Mouse (Mus musculus): Measurements from ENCODE around the gene Clec1b. TPM values are rescaled to one million over a fixed set of nuclear protein-coding genes. Genes with fewer than 3 reads are reported as not detected.

The Clec1b gene
- total RNA-seq, 2 experiments from 2014 or later, result 0.59 TPM; not detected in 1

DNA sequence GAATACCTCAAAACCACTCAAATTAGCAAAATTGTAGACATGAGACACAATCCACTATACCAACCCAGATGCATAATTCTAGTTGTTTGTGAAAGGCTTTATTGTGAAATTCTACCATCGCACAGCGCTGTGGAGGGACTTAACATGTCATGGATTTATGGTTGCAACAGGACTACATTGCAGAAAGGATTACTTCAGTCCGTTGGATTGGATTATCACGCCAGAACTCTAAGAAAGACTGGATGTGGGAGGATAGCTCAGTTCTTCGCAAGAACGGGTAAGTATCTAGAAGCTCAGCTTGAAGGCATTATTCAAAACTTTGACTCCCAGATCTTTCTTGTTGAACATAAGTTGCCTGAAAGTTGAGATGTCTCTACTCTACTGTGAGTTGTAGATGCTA is 6.3 kb downstream of the Clec1b start:
- intact Hi-C loops (cut with DNase I), result no loop called here
- DNase-seq (ENCODE audit: low spot score in 2 of 2), result no peak

DNA sequence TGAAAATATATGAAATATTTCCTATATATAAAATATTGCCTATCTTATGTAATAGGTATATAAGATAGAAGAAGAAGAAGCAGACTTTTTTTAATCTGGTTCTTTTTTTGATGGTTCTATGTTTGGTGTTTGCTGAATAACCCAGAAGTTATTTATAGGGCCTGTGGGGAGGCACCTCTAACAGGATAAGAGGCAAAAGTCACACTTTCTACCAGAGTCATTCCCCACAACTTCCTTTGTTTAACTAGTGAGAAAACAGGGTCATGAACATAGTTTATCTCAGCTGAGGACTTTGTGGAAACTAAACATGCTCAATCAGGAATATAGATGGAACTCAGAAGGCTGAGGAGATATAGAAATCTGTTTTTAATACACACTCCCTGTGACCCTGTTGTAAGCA is 8.9 kb downstream of the Clec1b start:
- intact Hi-C loops (cut with DNase I), result no loop called here
- DNase-seq (ENCODE audit: low spot score in 2 of 2), result no peak

GRCm38 (mm10) chr6:129407324-129407723 is 10.2 kb downstream of the Clec1b start:
- intact Hi-C loops (cut with DNase I), result no loop called here
- no peak for DNase-seq (ENCODE audit: low spot score in 2 of 2)

DNA sequence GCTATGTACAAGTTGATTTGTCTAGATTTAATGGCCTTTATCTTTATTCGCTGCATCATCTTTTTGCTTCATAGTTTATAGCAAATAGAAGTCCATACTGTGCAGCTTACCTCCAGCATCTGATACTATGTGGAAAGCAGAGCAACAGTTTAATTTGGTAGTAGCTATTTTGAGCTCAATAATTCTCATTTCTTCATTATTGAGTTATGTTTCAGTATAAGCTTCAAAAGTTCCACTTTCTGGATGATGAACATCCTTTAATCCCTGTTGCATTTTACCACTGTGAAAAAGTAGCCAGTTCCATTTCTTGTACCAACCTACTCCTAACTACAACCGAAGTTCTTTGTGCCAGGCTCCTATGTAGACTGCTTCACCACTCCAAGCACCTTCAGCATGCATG is 11.5 kb downstream of the Clec1b start, which contains the start of gene Clec9a:
Gene Clec9a (plus strand): TSS at position 301 of the 400 bp plus-strand sequence.
- intact Hi-C loops (cut with DNase I), result no loop called here
- DNase-seq (ENCODE audit: low spot score in 2 of 2), result no peak

DNA sequence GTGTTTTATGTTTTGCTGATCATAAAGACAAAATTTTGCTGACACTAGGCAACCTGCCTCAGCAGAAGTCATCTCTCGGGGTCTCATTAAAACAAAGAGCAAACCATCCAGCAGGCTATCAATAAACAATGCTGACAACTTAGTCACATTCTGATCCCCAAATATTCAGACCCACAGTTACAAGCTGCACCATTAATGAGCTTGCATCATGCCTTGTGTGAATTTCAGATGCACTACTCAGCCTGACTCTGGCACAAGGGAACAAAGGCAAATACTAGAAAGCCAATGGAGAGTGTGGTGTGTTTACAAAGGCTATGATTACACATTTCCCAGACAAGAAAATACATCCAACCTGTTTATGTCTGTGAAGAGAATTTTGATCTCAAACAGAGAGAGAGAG is 17.1 kb downstream of the Clec1b start:
- DNase-seq (ENCODE audit: low spot score in 2 of 2), result no peak
- intact Hi-C loops (cut with DNase I), result no loop called here

GRCm38 (mm10) chr6:129422311-129422710 is 25.2 kb downstream of the Clec1b start:
- no peak for DNase-seq (ENCODE audit: low spot score in 2 of 2)
- intact Hi-C loops (cut with DNase I), result no loop called here

GRCm38 (mm10) chr6:129423040-129423733 is 26.1 kb downstream of the Clec1b start:
- no peak for DNase-seq (ENCODE audit: low spot score in 2 of 2)
- intact Hi-C loops (cut with DNase I), result no loop called here

GRCm38 (mm10) chr6:129423734-129424072 is 26.6 kb downstream of the Clec1b start:
- intact Hi-C loops (cut with DNase I), result no loop called here
- DNase-seq (ENCODE audit: low spot score in 2 of 2), result peak; percentile 42 to 45

DNA sequence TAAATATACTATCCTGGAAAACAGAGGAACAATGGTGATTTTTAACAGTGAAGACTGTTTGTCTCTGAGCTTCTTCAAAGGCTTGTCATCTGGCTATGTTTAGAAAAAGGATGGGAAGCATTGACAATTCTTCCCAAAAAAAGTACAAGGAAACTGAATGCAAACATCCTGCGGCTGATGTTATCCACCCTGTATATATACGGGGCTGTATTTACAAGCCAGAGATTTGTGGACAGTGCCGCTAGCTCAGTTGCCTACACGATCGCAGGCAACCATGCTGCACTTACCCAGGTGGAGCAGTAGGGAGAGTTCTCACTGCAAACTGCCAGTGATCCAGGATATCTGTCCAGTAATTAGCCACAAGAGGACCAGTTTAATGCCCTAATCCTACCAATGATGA is 28.1 kb downstream of the Clec1b start:
- intact Hi-C loops (cut with DNase I), result no loop called here
- no peak for DNase-seq (ENCODE audit: low spot score in 2 of 2)

GRCm38 (mm10) chr6:129425812-129426211 is 28.7 kb downstream of the Clec1b start:
- no peak for DNase-seq (ENCODE audit: low spot score in 2 of 2)
- intact Hi-C loops (cut with DNase I), result no loop called here

- DNase-seq (ENCODE audit: low spot score in 2 of 2), result no peak
- intact Hi-C loops (cut with DNase I), result no loop called here
Measured at GRCm38 (mm10) chr6:129427281-129427680, 30.2 kb downstream of the Clec1b start.

DNA sequence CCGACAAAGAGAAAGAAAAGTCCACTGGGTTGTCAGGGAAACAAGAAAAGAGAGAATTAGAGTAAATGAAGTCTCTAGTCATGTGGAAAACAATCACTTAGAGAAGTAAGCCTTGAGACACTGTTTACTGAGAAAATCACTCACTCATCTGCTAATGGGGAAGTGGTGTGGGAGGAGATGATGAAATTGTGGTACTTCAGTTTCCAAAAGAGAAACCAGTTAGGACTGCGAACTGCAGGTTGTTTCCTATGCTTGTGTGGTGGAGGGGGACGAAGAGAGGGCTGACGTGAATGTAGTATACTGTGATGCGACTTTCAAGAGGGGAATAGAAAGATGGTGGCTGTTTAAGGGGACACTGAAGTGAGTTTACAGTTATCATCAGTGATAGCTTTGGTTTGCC is 37.1 kb downstream of the Clec1b start:
- intact Hi-C loops (cut with DNase I), result no loop called here
- no peak for DNase-seq (ENCODE audit: low spot score in 2 of 2)

DNA sequence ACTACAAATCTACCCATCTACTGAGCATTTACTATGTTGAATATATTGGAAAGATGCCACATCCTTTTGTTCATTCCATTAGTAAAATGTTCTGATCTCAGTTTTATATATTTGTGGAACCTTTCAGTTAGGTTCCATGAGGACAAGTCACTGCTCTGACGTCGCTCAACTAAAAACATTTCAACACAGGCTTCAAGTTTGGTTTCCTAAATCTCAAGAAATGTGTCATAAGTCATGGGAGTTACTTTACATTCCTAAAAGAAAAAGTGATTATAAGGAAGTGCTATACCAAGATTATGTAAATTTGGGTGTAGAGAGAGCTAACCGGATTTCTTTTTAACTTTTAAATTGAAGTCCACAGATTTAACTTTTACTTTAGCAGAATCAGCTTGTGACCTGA is 38.9 kb downstream of the Clec1b start:
- DNase-seq (ENCODE audit: low spot score in 2 of 2), result no peak
- intact Hi-C loops (cut with DNase I), result no loop called here

DNA sequence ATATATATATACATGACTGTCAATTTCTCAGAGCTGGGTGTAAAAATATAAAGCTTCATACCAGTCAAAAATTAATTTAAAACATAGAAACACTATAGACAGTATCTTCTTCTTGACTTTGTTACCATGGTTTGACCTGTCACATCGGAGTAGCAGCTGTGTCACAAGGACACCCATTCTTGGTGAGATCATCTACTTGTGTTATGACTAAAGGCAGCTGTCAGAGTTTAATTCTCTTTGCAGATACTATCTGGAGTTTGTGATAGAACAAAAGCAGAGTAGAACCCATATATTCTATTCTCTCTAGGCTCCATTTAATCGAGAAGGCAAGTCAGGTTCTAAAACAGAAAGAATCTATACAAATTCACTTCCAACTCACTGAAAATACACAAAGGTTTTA is 40.9 kb downstream of the Clec1b start:
- DNase-seq (ENCODE audit: low spot score in 2 of 2), result no peak
- intact Hi-C loops (cut with DNase I), result no loop called here

DNA sequence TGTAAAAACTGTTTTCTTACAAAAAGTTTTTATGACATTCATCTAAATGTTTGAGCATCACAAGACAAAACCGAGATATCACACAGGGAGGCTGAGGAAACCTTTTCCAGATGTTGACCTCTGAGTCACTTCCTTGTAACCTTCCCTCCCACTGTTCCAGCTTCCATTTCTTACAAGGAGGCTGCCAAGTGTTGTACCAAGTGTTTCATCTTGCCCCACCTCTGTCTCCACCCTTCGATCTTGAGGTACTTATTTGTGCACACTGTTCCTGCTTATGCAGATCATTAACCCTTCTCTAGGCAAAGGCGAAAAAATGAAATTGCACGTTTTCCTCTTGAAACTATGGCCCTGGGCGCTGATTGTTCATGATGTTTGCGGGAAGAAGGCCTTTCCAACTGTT is 52.6 kb downstream of the Clec1b start:
- no peak for DNase-seq (ENCODE audit: low spot score in 2 of 2)
- intact Hi-C loops (cut with DNase I), result no loop called here

DNA sequence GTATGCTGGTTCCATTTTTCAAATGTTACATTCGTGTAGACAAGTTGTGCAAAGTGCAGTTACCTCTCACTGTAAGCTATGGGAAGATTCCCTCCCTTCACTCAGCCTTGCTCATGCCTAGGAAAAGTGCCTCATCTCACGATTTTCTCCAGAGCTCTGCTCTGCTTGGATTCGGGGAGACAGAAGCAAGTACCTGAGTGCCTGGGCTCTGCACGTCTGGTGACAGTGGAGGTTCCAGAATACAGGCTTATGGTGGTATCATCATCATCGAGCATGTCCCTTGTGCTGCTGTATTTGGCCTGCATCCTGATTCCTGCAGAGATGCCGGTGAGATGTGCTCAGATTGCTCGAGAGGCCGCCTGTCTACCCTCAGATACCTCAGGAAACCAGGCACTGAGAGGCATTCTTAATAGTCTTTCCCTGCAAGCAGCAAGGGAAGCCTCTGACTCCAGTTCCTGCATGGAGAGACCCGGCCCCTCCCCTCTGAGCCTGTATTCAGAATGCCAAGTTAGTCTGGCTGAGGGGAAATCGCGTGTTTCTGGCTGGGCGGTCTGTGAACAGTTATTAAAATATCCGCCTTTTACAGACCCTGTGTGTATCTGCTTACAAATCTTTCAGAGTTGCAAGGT is 54.4 kb downstream of the Clec1b start, which contains the start of gene Clec1a:
Gene Clec1a (minus strand): TSS at position 590 of the 629 bp plus-strand sequence.
- no peak for DNase-seq (ENCODE audit: low spot score in 2 of 2)

More for the DNA sequence above, 54.4 kb downstream of the Clec1b start, which contains the start of gene Clec1a:
- intact Hi-C loops (cut with DNase I), result no loop called here

Other genes with a start within 250 kb of the Clec1b start
- gene Clec2d, start 216.7 kb upstream of the Clec1b start, total RNA-seq (2021), result 1 to 10 TPM; 6.4 to 8.4 TPM
- gene Cd69, start 121.9 kb upstream of the Clec1b start, total RNA-seq (2021), result not detected
- gene 4922502D21Rik, start 65.5 kb upstream of the Clec1b start, total RNA-seq (2021), result not detected
- under 1 TPM in 1 of 2 experiments, not detected in 1; 0.25 TPM for gene Clec12a, start 54.6 kb upstream of the Clec1b start, total RNA-seq (2021)
- not detected for gene Clec12b, start 11.4 kb upstream of the Clec1b start, total RNA-seq (2021)
- gene Clec9a, start 11.6 kb downstream of the Clec1b start, total RNA-seq (2021), result not detected
- 1 to 10 TPM in 1 of 2 experiments, under 1 TPM in 1; 0.52 to 1.1 TPM for gene Clec1a, start 54.7 kb downstream of the Clec1b start, total RNA-seq (2021)
- not detected for gene Olr1, start 109.9 kb downstream of the Clec1b start, total RNA-seq (2021)
- gene Tmem52b, start 115.3 kb downstream of the Clec1b start, total RNA-seq (2021), result not detected
- gene Gabarapl1, start 135.9 kb downstream of the Clec1b start, total RNA-seq (2021), result 100 to 1,000 TPM; 655 to 787 TPM
- gene Klre1, start 180.6 kb downstream of the Clec1b start, total RNA-seq (2021), result not detected
- 1 to 10 TPM in 1 of 2 experiments, not detected in 1; 1.1 TPM for gene Klrd1, start 194.5 kb downstream of the Clec1b start, total RNA-seq (2021)
- gene Klrk1, start 226.6 kb downstream of the Clec1b start, total RNA-seq (2021), result not detected
- gene Klrc3, start 246.0 kb downstream of the Clec1b start, total RNA-seq (2021), result not detected